Mouse (Mus musculus): Measurements from ENCODE around the gene Mybpc2. TPM values are rescaled to one million over a fixed set of nuclear protein-coding genes. Genes with fewer than 3 reads are reported as not detected.
A peak's percentile ranks its signal among the peaks of the same experiment; 100 is the strongest.

Gene Mybpc2
- total and polyA plus RNA-seq, 3 experiments: 2.0 to 8.3 (median 5.0) TPM

- Histone ChIP-seq H3K36me3 (replicated peaks in 1 of 2; ENCODE audit: control insufficient read depth in 1 of 2, insufficient read depth in 1 of 2, low read length in 1 of 2) (peaks cover 30 to 45% of the 10 kb centered on the region in 2 experiments), H3K79me2 (replicated peaks; ENCODE audit: control insufficient read depth, extremely low read depth, insufficient read depth, poor library complexity, severe bottlenecking) (peaks cover 10% of the 10 kb centered on the region; the same call in 1 of the 2 replicates), H3K9ac (ENCODE audit: insufficient read depth, low read depth) (no peak overlapping the region), H3K4me3 (replicated peaks in 1 of 3; ENCODE audit: low read depth in 2 of 3, low read length in 2 of 3, poor library complexity in 1 of 3) (no peak overlapping the region), H3K4me1 (ENCODE audit: control insufficient read depth in 1 of 2, insufficient read depth in 2 of 2) (peaks cover 12 to 37% of the 10 kb centered on the region in 2 experiments), H3K4me2 (ENCODE audit: insufficient read depth, low read depth, poor library complexity, severe bottlenecking) (no peak overlapping the region), H3K9me3 (replicated peaks; ENCODE audit: low read length) (peaks cover 3% of the 10 kb centered on the region), H3K27me3 (replicated peaks) (no peaks in the 10 kb centered on the region), H3K27ac (ENCODE audit: insufficient read depth, low read depth) (no peak overlapping the region)
- no peak for TF ChIP-seq TBP (conservative IDR thresholded peaks at IDR 0.05; ENCODE audit: low read depth, low read length)
- TF ChIP-seq CTCF (conservative IDR thresholded peaks at IDR 0.05 in 1 of 2, IDR thresholded peaks at IDR 0.05 in 1 of 2; ENCODE audit: low read depth in 2 of 2, low read length in 2 of 2): no peak
- no peak for TF ChIP-seq POLR2AphosphoS2 (IDR thresholded peaks at IDR 0.05; ENCODE audit: low read depth, low read length)
- no peak for TF ChIP-seq NRF1 (IDR thresholded peaks at IDR 0.05; ENCODE audit: low read depth, low read length)
- no peak for TF ChIP-seq NELFE (IDR thresholded peaks at IDR 0.05; ENCODE audit: low read depth, low read length)
- no peak for TF ChIP-seq ZNF384 (IDR thresholded peaks at IDR 0.05; ENCODE audit: low read depth, low read length)
- no peak for TF ChIP-seq CHD1 (IDR thresholded peaks at IDR 0.05; ENCODE audit: low read depth, low read length)
- in situ Hi-C loops (cut with MboI; ENCODE audit: low pct_ligation_motif_present, low pct_unique_long_range_greater_than_20kb, low sequenced_read_pairs) (loop anchor here (5.0 kb wide), 1 partner anchor 43 kb away; no protein-coding TSS in a partner anchor), dilution Hi-C loops (cut with MboI; ENCODE audit: extremely low pct_ligation_motif_present, extremely low pct_unique_long_range_greater_than_20kb, low sequenced_read_pairs) (no loop called here)
- no peak for DNase-seq (ENCODE audit: extremely low read depth)
Measured at GRCm38 (mm10) chr7:44549621-44550408, 25.4 kb upstream of the Mybpc2 start.

GRCm38 (mm10) chr7:44548497-44549087, 24.1 kb upstream of the Mybpc2 start, which contains the start of gene Pold1:
TSS of gene Pold1 (minus strand) at chr7:44548849.
- DNase-seq (ENCODE audit: extremely low read depth): peak; percentile 99
- TF ChIP-seq POLR2A (IDR thresholded peaks at IDR 0.05; ENCODE audit: low read depth, low read length): peak; percentile 69; the same call in 1 of the 2 replicates
- no peak; the same call in 1 of the 2 replicates for TF ChIP-seq CHD2 (IDR thresholded peaks at IDR 0.05; ENCODE audit: low read length)
- peak; percentile 90 for TF ChIP-seq ZC3H11A (IDR thresholded peaks at IDR 0.05; ENCODE audit: low read depth, low read length)
- peak; percentile 80 for TF ChIP-seq TBP (conservative IDR thresholded peaks at IDR 0.05; ENCODE audit: low read depth, low read length)
- peak; percentile 79 for TF ChIP-seq ELF1 (IDR thresholded peaks at IDR 0.05; ENCODE audit: low read depth, low read length)
- peak; percentile 65; the same call in 1 of the 2 replicates for TF ChIP-seq NELFE (IDR thresholded peaks at IDR 0.05; ENCODE audit: low read depth, low read length)
- peak; percentile 86; the same call in 1 of the 2 replicates for TF ChIP-seq KAT2A (IDR thresholded peaks at IDR 0.05; ENCODE audit: insufficient replicate concordance, low read length)
- no peak for TF ChIP-seq MAFK (IDR thresholded peaks at IDR 0.05; ENCODE audit: insufficient replicate concordance, low read length)
- TF ChIP-seq ZKSCAN1 (IDR thresholded peaks at IDR 0.05; ENCODE audit: borderline replicate concordance, low read depth, low read length): no peak
- peak; percentile 93 for TF ChIP-seq POLR2AphosphoS2 (IDR thresholded peaks at IDR 0.05; ENCODE audit: low read depth, low read length)
- peak; percentile 65 for TF ChIP-seq TCF12 (IDR thresholded peaks at IDR 0.05; ENCODE audit: low read depth, low read length)
- peak; percentile 55 to 98; a peak in 3 of 4 replicates for TF ChIP-seq CTCF (conservative IDR thresholded peaks at IDR 0.05 in 1 of 2, IDR thresholded peaks at IDR 0.05 in 1 of 2; ENCODE audit: low read depth in 2 of 2, low read length in 2 of 2)
- peak; percentile 71 for TF ChIP-seq HCFC1 (IDR thresholded peaks at IDR 0.05; ENCODE audit: low read depth, low read length)
- TF ChIP-seq E2F4 (IDR thresholded peaks at IDR 0.05; ENCODE audit: insufficient replicate concordance, low read depth, low read length): peak; percentile 94; the same call in 1 of the 2 replicates
- no peak for TF ChIP-seq UBTF (IDR thresholded peaks at IDR 0.05; ENCODE audit: low read depth, low read length)
- TF ChIP-seq ETS1 (conservative IDR thresholded peaks at IDR 0.05; ENCODE audit: low read depth, low read length): 0 out of 2 replicates have a peak, but pooled peaks have one; percentile 40
- TF ChIP-seq CHD1 (IDR thresholded peaks at IDR 0.05; ENCODE audit: low read depth, low read length): no peak
- no peak for TF ChIP-seq JUN (IDR thresholded peaks at IDR 0.05; ENCODE audit: insufficient read depth, low read depth, low read length)
- peak; percentile 95 for TF ChIP-seq MXI1 (IDR thresholded peaks at IDR 0.05; ENCODE audit: low read depth, low read length)
- TF ChIP-seq MAX (IDR thresholded peaks at IDR 0.05; ENCODE audit: low read length): peak; percentile 65
- TF ChIP-seq USF1 (IDR thresholded peaks at IDR 0.05; ENCODE audit: low read depth, low read length): no peak
- TF ChIP-seq GABPA (IDR thresholded peaks at IDR 0.05; ENCODE audit: insufficient replicate concordance, low read depth, low read length): no peak
- TF ChIP-seq NRF1 (IDR thresholded peaks at IDR 0.05; ENCODE audit: low read depth, low read length): peak; percentile 92
- TF ChIP-seq ZNF384 (IDR thresholded peaks at IDR 0.05; ENCODE audit: low read depth, low read length): no peak
- peak; percentile 60 for TF ChIP-seq MAZ (IDR thresholded peaks at IDR 0.05; ENCODE audit: low read depth, low read length)
- TF ChIP-seq BHLHE40 (IDR thresholded peaks at IDR 0.05; ENCODE audit: low read depth, low read length): no peak
- TF ChIP-seq PAX5 (IDR thresholded peaks at IDR 0.05; ENCODE audit: low read length): no peak

More at GRCm38 (mm10) chr7:44548497-44549087, 24.1 kb upstream of the Mybpc2 start, which contains the start of gene Pold1:
- H3K9me3 ChIP-seq (replicated peaks; ENCODE audit: low read length): peaks cover 3% of the 10 kb centered on the region
- H3K36me3 ChIP-seq (replicated peaks in 1 of 2; ENCODE audit: control insufficient read depth in 1 of 2, insufficient read depth in 1 of 2, low read length in 1 of 2): peaks cover 30 to 54% of the 10 kb centered on the region in 2 experiments
- peaks cover 10% of the 10 kb centered on the region; the same call in 1 of the 2 replicates for H3K79me2 ChIP-seq (replicated peaks; ENCODE audit: control insufficient read depth, extremely low read depth, insufficient read depth, poor library complexity, severe bottlenecking)
- dilution Hi-C loops (cut with MboI; ENCODE audit: extremely low pct_ligation_motif_present, extremely low pct_unique_long_range_greater_than_20kb, low sequenced_read_pairs): no loop called here
- peak within 1 kb of the TSS; percentile 52 for H3K27ac ChIP-seq (ENCODE audit: insufficient read depth, low read depth)
- peak within 1 kb of the TSS; percentile 79 for H3K9ac ChIP-seq (ENCODE audit: insufficient read depth, low read depth)
- peak within 1 kb of the TSS; percentile 41 to 82 (median 70) for H3K4me3 ChIP-seq (replicated peaks in 1 of 3; ENCODE audit: low read depth in 2 of 3, low read length in 2 of 3, poor library complexity in 1 of 3)
- H3K4me2 ChIP-seq (ENCODE audit: insufficient read depth, low read depth, poor library complexity, severe bottlenecking): peak within 1 kb of the TSS; percentile 52
- peaks cover 12 to 45% of the 10 kb centered on the region in 2 experiments for H3K4me1 ChIP-seq (ENCODE audit: control insufficient read depth in 1 of 2, insufficient read depth in 2 of 2)
- H3K27me3 ChIP-seq (replicated peaks): no peaks in the 10 kb centered on the region
- in situ Hi-C loops (cut with MboI; ENCODE audit: low pct_ligation_motif_present, low pct_unique_long_range_greater_than_20kb, low sequenced_read_pairs): no loop called here
